Mouse (Mus musculus): ENCODE results near the gene Adprhl2.

The Adprhl2 gene

DNA sequence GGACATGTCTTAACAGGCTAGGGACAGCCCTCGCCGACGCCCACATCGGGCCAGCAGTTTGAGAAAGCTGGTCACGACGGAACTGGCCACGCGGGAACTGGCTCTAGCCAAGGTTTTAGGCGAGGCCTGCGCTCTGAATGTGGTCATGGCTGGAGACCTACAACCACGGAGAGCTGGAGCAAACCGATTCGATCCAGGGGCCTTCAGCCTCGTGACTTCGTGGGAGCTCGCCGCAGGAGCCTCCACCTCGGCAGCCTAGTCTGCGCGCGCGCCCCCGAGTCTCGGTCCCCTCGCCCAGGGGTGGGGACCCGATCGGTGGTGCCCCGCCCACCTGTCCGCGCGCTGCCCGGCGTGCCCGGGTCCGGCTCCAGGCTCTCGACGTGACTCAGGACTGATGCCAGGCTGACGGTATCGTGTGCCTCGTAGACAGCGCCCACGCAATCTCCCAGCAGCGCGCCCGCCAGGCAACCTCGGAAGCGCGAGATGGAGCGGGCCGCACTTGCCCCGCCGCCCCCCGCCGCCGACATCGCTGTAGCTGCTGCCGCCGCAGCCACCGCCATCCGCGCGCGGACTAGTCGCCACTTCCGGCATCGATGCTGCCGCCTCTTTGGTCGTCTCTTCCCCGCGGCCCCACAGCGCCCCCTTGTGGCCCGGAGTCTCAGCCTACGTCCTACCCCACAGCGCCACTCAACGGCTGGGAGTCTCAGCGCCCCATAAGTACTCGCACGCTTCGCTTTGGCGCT lies at the start of gene Adprhl2:
Adprhl2 (minus strand) TSS at position 593 of the 743 bp plus-strand sequence.
- DNase-seq (ENCODE audit: low read depth): peak; percentile 99

DNA sequence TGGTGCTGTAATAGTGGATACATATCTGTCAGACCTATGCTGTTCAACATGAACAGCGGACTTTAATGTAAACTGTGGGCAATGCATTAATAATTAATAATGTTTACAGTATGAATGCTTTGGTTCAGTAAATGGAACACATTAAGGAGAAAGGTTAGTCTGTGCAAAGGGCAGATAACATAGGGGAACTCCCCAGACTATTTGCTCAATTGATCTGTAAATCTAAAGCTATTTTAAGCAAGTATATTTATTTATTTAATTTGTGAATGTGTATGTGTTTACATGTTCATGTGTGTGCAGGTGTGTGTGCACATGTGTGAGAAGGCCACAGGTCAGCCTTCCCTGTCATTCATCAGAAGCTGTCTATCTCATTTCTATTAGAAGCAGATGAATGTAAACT lies 38.6 kb upstream of the Adprhl2 start:
- no peak for DNase-seq (ENCODE audit: low read depth)

DNA sequence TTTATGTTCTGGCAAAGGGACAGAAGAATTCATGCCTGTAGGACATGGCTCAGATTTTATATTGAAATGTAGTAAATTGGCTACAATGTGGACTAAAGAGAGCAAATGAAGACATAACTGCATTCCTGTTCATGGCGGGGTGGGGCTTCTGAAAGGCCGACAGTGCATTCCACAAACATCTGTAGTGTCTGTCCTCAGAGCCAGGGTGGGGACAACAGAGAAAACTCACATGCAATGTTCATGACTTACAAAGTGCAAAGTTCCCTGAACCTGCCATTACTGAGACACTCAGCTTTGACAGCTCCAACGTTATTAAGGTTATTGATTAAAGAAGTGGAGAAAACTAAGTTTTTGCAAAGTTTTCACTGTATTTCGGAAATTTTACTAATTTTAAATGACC lies 21.9 kb upstream of the Adprhl2 start:
- DNase-seq (ENCODE audit: low read depth): no peak

DNA sequence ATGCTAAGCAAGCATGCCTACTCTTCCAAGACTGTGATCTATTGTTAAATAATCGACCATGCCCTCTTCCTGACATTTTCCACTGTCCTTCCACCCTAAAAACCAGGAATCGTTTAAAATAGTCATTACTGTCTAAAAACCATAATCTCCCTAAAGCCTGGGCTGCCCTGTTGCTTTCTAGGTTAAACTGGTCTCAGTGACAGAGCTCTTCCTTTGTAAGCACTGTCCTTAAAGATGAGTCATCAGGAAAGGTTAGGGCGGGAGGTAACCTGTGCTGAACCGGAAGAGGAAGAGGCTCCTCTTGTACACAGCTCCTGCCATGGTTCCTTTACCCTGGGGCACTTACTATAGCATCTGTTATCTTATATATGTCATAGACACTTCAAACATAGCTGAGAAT lies 18.0 kb upstream of the Adprhl2 start:
- no peak for DNase-seq (ENCODE audit: low read depth)

DNA sequence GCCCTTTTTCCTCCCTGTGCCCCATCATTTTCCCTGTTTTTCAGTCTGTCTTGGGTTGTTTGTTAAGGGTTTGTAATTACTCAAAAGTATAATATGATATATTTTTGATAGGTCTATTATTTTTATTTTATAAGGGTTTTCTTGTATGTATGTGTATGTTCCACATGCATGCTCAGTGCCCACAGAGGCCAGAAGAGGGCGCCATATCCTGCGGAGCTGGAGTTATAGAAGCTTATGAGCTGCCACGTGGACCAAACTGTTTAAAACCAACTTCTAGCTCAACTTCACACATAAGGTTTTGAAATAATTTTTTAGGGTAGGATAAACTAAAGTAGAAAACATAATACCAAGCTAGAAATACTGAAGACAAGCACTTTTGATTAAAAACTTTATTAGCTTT lies 10.9 kb upstream of the Adprhl2 start:
- DNase-seq (ENCODE audit: low read depth): peak; percentile 63

DNA sequence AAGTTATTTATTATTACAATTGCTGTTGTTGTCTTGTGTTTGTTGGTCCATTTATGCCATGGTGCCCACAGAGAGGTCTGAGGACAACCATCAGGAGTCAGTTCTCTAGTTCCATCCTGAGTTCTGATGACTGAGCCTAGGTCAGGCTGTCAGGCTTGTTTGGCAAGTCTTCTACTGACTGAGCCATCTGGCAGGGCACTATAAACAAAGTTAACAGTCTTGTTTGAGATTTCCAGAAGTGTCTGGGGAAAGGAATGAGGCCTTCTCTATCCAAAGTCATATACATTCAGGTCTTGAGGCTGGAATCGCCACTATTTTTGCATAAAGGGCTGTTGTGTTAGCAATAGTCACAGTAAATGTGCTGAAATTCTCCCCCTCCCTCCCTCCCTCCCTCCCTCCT lies 10.2 kb upstream of the Adprhl2 start:
- DNase-seq (ENCODE audit: low read depth): no peak

DNA sequence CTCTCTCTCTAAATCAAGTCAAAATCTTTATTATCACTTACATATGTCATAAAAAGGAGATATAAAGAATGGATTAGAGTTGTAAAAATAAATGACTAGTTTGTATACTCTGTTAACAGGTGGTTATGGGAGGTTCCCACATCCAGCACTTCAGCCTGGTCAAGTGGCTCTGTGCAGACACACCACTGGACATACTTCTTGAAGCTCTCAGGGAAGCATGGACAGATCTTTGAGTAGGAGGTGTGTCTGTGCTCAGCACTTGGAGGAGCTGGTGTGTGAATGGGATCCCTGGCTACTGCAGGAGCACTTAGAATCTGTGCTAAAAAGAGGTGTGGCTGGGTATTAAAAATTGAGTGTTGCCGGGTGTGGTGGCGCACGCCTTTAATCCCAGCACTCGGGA lies 8.8 kb upstream of the Adprhl2 start:
- no peak for DNase-seq (ENCODE audit: low read depth)

DNA sequence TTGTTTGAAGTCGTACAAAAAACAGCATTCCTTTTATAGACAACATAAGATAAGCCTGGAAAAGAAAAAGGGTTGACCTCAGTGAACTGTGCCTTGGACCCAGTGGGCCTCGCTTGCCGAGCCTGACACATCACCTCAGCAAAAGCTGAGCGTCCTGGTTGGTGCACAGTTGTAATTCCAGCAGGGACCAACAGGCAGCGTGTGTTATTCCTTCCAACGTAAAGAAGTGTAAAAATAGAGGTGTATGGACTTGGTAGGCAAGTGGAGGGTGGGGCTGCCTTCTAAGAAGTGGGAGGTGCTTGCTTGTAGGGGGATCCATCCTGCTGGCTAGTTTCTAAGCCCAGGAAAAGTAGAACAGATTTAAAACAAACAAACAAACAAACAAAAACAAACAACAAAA lies 4.5 kb upstream of the Adprhl2 start:
- DNase-seq (ENCODE audit: low read depth): no peak

DNA sequence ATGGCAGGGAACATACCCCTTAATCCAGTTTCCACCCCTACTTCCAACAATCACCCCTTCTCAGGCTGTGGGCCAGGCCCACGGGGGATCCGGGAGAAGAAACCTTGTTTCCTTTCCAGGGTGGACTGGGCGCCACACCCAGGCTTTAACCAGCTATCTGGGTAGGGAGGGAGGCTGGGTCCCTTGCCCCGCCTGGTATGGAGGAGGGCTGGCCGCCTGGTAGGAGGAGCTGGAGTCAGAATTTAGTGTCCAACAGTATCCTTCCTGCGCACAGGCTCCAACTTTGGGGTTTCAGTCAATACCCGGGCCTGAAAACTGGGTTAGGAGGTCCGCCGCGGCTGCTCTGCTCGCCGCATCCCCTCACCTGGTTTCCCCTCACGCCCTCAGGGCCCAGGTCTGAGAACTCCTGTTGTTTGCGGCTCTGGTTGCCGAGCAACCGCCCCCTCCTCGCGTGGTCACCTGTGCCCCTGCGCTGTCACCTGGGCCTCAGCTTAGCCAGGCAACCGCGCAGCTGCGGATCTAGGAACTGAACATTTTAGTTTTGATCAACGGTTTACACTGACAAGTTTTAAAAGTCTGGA lies 3.9 kb upstream of the Adprhl2 start, which contains the start of gene Tekt2:
Tekt2 (minus strand) TSS at position 408 of the 581 bp plus-strand sequence.
- no peak for DNase-seq (ENCODE audit: low read depth)

DNA sequence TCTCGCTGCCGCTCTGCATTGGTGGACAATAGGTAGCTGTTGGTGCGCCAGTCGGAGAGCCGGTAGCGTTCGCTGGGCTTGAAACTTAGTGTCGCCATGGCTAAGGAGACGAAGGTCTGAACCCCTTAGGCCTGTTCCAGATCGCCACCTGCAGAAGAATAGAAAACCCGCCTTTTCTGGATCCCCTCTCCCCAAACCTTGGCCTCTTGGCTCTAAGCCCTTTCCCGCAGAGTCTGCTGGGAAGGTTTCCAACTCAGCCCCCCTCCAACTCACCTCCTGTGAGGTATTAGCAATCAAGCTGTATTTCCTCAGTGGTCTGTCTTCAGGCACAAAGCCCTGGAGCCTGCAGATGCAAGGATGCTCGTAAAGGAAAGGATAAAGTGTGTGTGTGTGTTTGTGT lies 3.4 kb upstream of the Adprhl2 start:
- no peak for DNase-seq (ENCODE audit: low read depth)

DNA sequence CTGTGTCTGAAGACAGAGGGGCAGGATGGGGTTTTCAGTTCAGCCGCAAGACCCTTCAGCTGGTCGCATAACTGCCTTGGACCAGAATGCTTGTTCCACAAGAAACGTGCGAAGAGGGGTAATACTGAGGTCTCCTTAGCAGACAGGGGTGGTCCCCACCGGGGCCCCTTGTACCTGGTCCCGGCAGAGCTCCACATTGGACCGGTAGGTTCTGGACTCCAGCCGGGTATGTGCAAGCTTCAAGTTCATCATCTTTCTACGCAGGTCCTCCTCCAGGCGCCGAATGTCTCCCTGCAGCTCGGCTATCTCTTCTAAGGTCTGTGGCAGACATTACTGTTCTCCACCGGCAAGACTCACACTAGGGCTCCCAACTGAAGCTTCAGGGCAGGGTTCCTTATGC lies 1.1 kb upstream of the Adprhl2 start:
- DNase-seq (ENCODE audit: low read depth): no peak

DNA sequence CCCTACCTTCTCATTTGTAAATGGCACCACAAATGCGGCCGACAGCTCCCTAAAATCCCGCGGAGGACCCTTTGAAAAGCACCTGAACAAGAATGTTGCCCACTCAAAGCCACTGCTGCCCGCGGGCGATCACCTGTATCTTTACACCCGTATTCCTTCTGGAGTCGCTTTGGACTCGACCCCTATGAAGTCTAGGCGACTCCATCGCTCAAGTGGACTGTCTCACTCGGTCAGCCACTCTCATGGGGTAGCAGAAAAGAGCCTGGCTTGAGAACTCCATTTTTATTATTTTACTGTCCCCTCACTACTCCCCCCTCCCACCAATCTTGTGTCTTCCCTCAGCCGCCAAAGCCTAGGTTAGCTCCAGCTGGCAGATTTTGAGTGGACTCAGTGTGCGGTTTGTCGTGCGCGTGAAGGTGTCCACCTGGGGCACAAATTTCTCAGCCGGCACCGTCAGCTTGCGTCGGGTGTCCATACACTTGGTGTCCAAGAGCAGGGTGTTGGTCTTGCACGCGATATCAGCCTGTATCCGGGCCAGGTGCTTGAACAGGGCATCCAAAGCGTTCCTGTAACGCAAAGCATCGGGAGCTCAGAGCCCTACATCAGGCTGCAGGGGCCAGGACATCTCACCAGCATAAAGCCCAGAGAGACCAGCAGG lies 480 bp upstream of the Adprhl2 start:
- no peak for DNase-seq (ENCODE audit: low read depth)

DNA sequence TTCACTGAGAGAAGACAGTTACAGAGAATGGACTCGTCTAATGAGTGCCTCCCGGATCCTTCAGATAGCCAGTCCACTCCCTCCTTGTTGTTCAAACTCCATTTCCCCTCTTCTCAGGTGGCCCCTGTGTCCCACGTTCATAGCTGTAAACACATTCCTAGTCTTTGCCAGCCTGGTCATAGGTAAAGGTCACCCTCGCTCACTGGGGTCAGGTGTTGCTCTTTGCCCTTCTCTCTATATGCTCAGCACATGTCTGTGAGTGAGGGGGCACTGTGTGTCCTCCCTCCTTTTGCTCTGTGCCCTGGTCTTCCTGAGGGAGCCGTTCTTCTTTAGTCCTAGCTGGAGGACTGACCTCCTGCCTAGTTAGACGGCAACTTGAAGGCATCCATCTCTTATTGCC lies 1.7 kb downstream of the Adprhl2 start:
- DNase-seq (ENCODE audit: low read depth): no peak

DNA sequence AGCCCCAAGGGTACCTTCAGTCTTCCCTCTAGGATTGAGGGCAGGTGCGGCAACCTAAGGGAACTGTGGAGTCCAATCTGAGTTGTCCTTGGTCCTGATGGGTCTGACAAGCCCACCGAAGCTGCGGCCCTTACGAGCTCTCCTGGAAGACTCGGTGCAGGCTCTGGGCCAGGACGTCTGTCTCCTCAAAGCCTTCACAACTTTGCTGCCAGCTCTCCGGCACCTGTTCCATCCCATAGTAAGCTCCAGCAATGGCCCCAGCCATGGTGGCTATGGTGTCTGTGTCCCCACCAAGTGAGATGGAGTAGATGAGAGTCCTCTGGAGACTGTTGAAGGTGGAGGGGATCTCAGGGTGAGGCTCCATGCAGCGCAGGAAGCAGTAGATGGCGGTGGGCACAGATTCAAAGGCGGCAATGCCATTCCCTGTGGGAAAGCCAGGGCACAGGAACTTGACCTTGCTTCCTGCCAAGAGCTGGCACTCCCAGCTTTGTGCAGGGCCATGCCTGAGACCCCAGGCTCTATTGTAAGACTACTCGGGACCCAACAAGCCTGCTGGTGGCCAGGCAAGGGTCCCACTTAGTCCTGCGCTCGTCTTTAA lies 5.0 kb downstream of the Adprhl2 start:
- no peak for DNase-seq (ENCODE audit: low read depth)

DNA sequence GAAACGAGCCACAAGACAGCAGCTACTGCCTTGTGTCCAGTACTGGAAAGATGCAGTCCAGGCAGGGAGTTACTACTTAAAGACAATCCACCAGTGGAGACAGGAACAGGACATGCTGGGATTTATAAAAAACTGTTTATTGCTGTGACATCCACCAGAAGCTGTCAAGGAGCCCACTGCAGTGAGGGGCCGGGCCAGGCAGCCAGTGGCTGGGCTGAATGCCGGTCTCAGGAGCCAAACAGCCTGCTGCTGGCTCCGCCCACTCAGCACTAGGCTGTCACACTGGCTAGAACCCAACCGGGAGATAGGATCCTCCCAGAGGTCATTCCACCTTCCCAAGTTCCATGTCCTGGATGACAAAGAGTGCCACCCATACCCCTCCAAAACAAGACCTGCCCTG lies 5.6 kb downstream of the Adprhl2 start:
- no peak for DNase-seq (ENCODE audit: low read depth)

DNA sequence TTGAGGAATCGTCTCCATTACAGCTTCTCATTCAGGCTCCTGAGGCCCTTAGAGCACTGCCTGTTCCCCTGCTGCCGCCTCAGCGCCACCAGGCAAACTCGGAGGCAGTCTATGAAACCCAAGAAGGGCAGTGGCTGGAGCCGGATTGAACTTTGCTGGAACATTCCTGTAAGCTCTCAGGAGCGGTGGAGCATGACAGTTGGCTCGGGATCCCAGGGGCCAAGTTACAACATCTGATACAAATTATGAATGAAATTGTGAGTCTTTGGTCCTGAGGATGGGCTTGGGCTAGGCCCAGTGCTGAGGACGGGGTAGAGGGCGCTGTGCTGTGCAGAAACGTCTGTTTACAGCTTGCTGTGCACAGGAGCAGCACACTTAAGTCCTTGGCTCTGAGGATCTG lies 7.1 kb downstream of the Adprhl2 start:
- DNase-seq (ENCODE audit: low read depth): no peak

DNA sequence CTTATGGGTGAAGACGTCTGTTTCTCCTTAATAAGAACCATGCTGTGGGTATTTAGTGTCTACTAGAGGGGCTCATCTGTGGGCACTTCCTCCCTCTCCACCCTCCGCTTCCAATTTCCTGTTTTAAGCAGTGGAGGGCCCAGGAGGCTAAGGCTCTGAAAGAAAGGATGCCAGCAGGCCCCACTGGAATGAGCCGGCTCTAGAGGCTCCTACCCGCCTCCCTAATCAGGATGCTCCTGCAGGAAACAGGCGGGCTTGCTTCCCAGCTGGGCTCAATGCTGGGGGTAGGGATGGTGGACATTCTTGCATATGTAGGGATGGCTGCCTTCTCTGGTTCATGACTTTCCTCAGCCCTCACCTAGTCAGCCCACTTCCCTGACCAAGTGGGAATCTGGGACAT lies 8.3 kb downstream of the Adprhl2 start:
- DNase-seq (ENCODE audit: low read depth): no peak

DNA sequence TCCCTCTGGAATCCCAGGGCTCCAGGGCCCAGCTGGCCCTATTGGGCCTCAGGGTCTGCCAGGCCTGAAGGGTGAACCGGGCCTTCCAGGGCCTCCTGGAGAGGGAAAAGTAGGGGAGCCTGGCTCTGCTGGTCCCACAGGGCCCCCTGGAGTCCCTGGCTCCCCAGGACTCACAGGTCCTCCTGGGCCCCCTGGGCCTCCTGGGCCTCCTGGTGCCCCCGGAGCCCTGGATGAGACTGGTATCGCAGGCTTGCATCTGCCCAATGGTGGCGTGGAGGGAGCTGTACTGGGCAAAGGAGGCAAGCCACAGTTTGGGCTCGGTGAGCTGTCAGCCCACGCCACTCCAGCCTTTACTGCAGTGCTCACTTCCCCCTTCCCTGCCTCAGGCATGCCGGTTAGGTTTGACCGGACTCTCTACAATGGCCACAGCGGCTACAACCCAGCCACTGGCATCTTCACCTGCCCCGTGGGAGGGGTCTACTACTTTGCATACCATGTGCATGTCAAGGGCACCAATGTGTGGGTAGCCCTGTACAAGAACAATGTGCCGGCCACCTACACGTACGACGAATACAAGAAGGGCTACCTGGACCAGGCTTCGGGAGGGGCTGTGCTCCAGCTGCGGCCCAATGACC lies 9.8 kb downstream of the Adprhl2 start:
- DNase-seq (ENCODE audit: low read depth): no peak

DNA sequence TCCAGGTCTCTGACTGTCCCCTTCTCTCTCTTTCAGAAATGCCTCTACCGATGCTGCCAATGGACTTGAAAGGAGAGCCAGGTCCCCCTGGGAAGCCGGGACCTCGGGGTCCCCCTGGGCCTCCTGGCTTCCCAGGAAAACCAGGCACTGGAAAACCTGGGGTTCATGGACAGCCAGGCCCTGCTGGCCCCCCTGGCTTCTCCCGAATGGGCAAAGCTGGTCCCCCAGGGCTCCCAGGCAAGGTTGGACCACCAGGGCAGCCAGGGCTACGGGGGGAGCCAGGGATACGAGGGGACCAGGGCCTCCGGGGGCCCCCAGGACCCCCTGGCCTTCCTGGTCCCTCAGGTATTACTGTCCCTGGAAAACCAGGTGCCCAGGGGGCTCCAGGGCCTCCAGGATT lies 11.2 kb downstream of the Adprhl2 start:
- DNase-seq (ENCODE audit: low read depth): no peak

DNA sequence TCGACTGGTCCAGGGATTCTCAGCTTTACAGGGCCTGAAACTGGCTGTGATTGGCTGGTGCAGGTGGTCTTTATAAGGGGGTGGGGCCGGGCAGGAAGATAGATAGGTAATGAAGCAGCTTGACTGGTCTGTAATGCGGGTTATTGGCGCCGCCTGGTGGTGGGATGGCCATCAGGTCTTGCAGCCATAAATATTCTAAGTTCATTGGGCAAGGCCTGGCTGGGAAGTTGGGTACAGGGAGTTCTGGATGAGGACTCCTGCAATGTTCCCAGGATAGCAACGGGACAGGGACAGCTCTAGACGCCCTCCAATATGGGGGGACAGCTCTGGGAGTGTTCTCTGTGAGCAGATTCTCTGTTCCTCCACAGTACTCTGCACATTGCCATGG lies 11.6 kb downstream of the Adprhl2 start:
- DNase-seq (ENCODE audit: low read depth): peak; percentile 89

DNA sequence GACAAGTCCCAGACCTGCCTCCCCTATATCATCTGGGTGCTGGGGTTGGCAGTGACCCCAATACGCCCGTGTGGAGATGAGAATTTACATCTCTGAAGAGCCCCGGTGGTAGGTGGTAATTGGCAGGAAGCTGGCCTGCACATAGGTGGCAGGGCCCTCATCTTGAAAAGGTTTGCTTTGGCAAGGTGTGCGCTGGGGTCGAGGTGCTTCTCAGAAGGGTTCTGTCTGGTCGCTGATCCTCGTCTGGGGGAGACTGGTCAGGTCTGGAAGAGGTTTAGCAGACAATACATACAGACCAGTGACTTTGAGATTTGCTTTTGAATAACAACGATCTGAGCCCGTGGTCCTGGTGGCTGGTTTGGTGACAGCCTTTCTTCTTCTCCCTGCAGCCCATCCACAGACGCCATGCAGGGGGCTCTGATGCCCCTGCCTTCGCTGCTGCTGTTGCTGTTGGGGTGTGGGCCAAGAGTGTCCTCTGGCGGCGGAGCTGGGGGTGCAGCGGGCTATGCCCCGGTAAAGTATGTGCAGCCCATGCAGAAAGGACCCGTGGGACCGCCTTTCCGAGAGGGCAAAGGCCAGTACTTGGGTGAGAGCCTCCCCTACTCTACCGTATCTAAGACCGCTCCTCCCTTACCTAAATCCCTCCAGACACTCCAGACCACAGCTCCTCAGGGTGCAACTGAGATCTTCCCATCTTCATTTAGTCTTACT lies 12.1 kb downstream of the Adprhl2 start:
- no peak for DNase-seq (ENCODE audit: low read depth)

DNA sequence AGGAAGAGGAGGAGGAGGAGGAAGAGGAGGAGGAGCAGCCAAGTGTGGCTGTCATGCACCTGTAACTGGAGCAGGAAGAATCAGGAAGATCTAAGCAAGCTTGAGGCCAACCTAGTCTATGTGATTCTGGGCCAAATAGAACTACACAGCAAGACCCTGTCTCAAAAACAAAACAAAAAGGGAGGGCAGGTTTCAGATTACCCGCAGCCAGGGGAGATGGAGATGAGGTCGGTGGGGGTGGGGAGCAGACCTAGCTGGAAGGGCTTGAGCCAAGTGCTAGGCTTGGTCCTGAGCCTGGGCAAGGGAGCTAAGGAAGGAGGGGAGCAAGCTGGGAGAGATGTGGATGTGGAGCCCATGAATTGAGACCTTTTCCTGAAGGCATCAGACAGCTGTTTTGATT lies 14.7 kb downstream of the Adprhl2 start:
- no peak for DNase-seq (ENCODE audit: low read depth)
